Mouse (Mus musculus): Measurements from ENCODE around the gene Papola.

GRCm38 (mm10) chr12:105735226-105735888 is 49.1 kb upstream of the Papola start:
- TF ChIP-seq CTCF (IDR thresholded peaks at IDR 0.05; ENCODE audit: low read depth) (no peak), EP300 (optimal IDR thresholded peaks at IDR 0.05) (no peak)
